Mouse (Mus musculus): Measurements from ENCODE around the gene Add3. TPM values are rescaled to one million over a fixed set of nuclear protein-coding genes. Genes with fewer than 3 reads are reported as not detected.

The Add3 gene
- total and polyA plus RNA-seq, 3 experiments, result 16.3 to 18.4 (median 16.4) TPM

DNA sequence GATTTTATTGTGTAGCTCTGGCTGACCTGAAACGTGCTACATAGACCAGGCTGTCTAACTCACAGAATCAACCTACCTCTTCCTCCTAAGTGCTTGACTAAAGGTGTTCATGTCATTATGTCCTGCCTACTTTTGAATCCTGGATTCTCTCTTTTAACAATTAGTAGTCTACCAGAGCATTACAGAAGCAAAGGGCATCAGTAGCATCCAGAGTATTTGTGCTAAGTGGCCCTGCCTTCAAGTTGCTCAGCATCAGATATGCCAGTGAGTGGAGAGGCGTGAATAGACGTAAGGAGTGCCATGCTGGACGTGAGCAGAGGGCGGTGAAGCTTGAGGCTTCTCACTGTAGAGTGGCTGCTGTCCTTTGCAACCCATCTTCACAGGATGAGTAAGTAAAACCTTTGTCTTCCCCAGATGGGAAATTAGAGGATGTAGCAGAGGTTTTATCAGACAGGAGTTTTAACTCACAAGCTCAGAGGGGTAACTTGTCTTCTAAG lies 48.5 kb downstream of the Add3 start:
- Histone ChIP-seq H3K9ac (ENCODE audit: insufficient read depth, low read depth) (no peak overlapping the region), H3K4me1 (ENCODE audit: control insufficient read depth in 1 of 2, insufficient read depth in 2 of 2) (peaks cover 6 to 46% of the 10 kb centered on the region in 2 experiments), H3K27ac (ENCODE audit: insufficient read depth, low read depth) (no peak overlapping the region), H3K9me3 (replicated peaks; ENCODE audit: low read length) (no peaks in the 10 kb centered on the region), H3K27me3 (replicated peaks) (no peaks in the 10 kb centered on the region), H3K4me2 (ENCODE audit: insufficient read depth, low read depth, poor library complexity, severe bottlenecking) (no peak overlapping the region), H3K36me3 (replicated peaks in 1 of 2; ENCODE audit: control insufficient read depth in 1 of 2, insufficient read depth in 1 of 2, low read length in 1 of 2) (no peaks in the 10 kb centered on the region), H3K4me3 (replicated peaks in 1 of 3; ENCODE audit: low read depth in 2 of 3, low read length in 2 of 3, poor library complexity in 1 of 3) (no peak overlapping the region), H3K79me2 (replicated peaks; ENCODE audit: control insufficient read depth, extremely low read depth, insufficient read depth, poor library complexity, severe bottlenecking) (no peaks in the 10 kb centered on the region)
- no peak for TF ChIP-seq ZNF384 (IDR thresholded peaks at IDR 0.05; ENCODE audit: low read depth, low read length)
- DNase-seq (ENCODE audit: extremely low read depth), result no peak
- in situ Hi-C loops (cut with MboI; ENCODE audit: low pct_ligation_motif_present, low pct_unique_long_range_greater_than_20kb, low sequenced_read_pairs) (no loop called here), dilution Hi-C loops (cut with MboI; ENCODE audit: extremely low pct_ligation_motif_present, extremely low pct_unique_long_range_greater_than_20kb, low sequenced_read_pairs) (no loop called here)

DNA sequence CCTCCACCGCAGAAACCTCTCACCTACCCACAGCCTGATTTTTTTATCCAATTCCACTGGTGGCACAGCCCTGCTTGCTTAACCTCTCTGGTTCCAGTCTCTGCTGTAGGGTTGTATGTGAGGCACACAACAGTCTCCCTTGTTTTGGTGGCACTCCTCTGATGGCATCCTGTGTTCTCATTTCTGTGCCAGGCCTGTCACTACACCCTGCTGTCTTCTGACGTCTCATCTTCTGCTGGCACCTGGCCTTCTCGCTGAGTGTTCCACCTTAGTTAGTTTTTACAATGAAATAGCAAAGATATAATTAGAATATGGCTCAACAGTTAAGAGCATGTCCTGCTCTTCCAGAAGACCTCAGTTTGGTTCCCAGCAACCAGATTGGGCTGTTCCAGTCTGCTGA lies 49.5 kb downstream of the Add3 start:
- Histone ChIP-seq H3K4me2 (ENCODE audit: insufficient read depth, low read depth, poor library complexity, severe bottlenecking) (no peak overlapping the region), H3K27ac (ENCODE audit: insufficient read depth, low read depth) (no peak overlapping the region), H3K36me3 (replicated peaks in 1 of 2; ENCODE audit: control insufficient read depth in 1 of 2, insufficient read depth in 1 of 2, low read length in 1 of 2) (no peaks in the 10 kb centered on the region), H3K27me3 (replicated peaks) (no peaks in the 10 kb centered on the region), H3K4me1 (ENCODE audit: control insufficient read depth in 1 of 2, insufficient read depth in 2 of 2) (peaks cover 6 to 55% of the 10 kb centered on the region in 2 experiments), H3K79me2 (replicated peaks; ENCODE audit: control insufficient read depth, extremely low read depth, insufficient read depth, poor library complexity, severe bottlenecking) (no peaks in the 10 kb centered on the region), H3K4me3 (replicated peaks in 1 of 3; ENCODE audit: low read depth in 2 of 3, low read length in 2 of 3, poor library complexity in 1 of 3) (no peak overlapping the region), H3K9me3 (replicated peaks; ENCODE audit: low read length) (no peaks in the 10 kb centered on the region), H3K9ac (ENCODE audit: insufficient read depth, low read depth) (no peak overlapping the region)
- dilution Hi-C loops (cut with MboI; ENCODE audit: extremely low pct_ligation_motif_present, extremely low pct_unique_long_range_greater_than_20kb, low sequenced_read_pairs) (no loop called here), in situ Hi-C loops (cut with MboI; ENCODE audit: low pct_ligation_motif_present, low pct_unique_long_range_greater_than_20kb, low sequenced_read_pairs) (no loop called here)
- TF ChIP-seq MAFK (IDR thresholded peaks at IDR 0.05; ENCODE audit: insufficient replicate concordance, low read length) (no peak), MAZ (IDR thresholded peaks at IDR 0.05; ENCODE audit: low read depth, low read length) (no peak), MEF2A (IDR thresholded peaks at IDR 0.05; ENCODE audit: borderline replicate concordance, low read depth, low read length) (no peak), CHD2 (IDR thresholded peaks at IDR 0.05; ENCODE audit: low read length) (no peak), CHD1 (IDR thresholded peaks at IDR 0.05; ENCODE audit: low read depth, low read length) (no peak), GABPA (IDR thresholded peaks at IDR 0.05; ENCODE audit: insufficient replicate concordance, low read depth, low read length) (no peak), CTCF (conservative IDR thresholded peaks at IDR 0.05 in 1 of 2, IDR thresholded peaks at IDR 0.05 in 1 of 2; ENCODE audit: low read depth in 2 of 2, low read length in 2 of 2) (no peak), JUND (conservative IDR thresholded peaks at IDR 0.05; ENCODE audit: low read depth, low read length) (no peak), ZNF384 (IDR thresholded peaks at IDR 0.05; ENCODE audit: low read depth, low read length) (no peak), USF2 (conservative IDR thresholded peaks at IDR 0.05; ENCODE audit: low read depth, low read length) (no peak), E2F4 (IDR thresholded peaks at IDR 0.05; ENCODE audit: insufficient replicate concordance, low read depth, low read length) (no peak)
- no peak for DNase-seq (ENCODE audit: extremely low read depth)

DNA sequence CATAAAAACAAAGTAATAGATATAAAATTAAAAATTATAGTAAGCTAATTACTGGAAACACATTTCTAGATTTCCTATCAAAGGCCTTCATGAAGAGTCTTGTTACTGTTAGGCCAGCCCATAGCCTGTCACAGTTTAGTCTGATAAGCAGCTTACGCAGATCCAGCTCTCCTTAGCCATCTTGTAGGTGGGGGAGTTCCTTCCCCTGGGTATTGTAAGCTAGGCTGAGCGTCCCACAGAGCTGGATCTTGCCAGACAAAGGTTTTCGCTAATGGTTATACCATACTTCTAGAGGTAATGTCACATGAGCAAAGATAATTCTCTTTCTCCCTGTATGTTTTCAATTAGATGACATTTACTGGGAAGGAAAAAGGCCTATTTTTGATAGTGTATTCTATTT lies 50.0 kb downstream of the Add3 start:
- Histone ChIP-seq H3K27ac (ENCODE audit: insufficient read depth, low read depth) (no peak overlapping the region), H3K4me1 (ENCODE audit: control insufficient read depth in 1 of 2, insufficient read depth in 2 of 2) (peaks cover 6 to 57% of the 10 kb centered on the region in 2 experiments), H3K27me3 (replicated peaks) (no peaks in the 10 kb centered on the region), H3K4me2 (ENCODE audit: insufficient read depth, low read depth, poor library complexity, severe bottlenecking) (no peak overlapping the region), H3K4me3 (replicated peaks in 1 of 3; ENCODE audit: low read depth in 2 of 3, low read length in 2 of 3, poor library complexity in 1 of 3) (no peak overlapping the region), H3K9me3 (replicated peaks; ENCODE audit: low read length) (no peaks in the 10 kb centered on the region), H3K36me3 (replicated peaks in 1 of 2; ENCODE audit: control insufficient read depth in 1 of 2, insufficient read depth in 1 of 2, low read length in 1 of 2) (no peaks in the 10 kb centered on the region), H3K9ac (ENCODE audit: insufficient read depth, low read depth) (no peak overlapping the region), H3K79me2 (replicated peaks; ENCODE audit: control insufficient read depth, extremely low read depth, insufficient read depth, poor library complexity, severe bottlenecking) (no peaks in the 10 kb centered on the region)
- TF ChIP-seq JUND (conservative IDR thresholded peaks at IDR 0.05; ENCODE audit: low read depth, low read length), result no peak
- TF ChIP-seq JUN (IDR thresholded peaks at IDR 0.05; ENCODE audit: insufficient read depth, low read depth, low read length), result no peak
- no peak for TF ChIP-seq RAD21 (IDR thresholded peaks at IDR 0.05; ENCODE audit: low read depth, low read length)
- no peak for TF ChIP-seq CHD2 (IDR thresholded peaks at IDR 0.05; ENCODE audit: low read length)
- TF ChIP-seq USF2 (conservative IDR thresholded peaks at IDR 0.05; ENCODE audit: low read depth, low read length), result no peak
- no peak for TF ChIP-seq BHLHE40 (IDR thresholded peaks at IDR 0.05; ENCODE audit: low read depth, low read length)
- no peak for TF ChIP-seq UBTF (IDR thresholded peaks at IDR 0.05; ENCODE audit: low read depth, low read length)
- no peak for TF ChIP-seq ZNF384 (IDR thresholded peaks at IDR 0.05; ENCODE audit: low read depth, low read length)
- TF ChIP-seq E2F4 (IDR thresholded peaks at IDR 0.05; ENCODE audit: insufficient replicate concordance, low read depth, low read length), result no peak
- no peak for TF ChIP-seq MAZ (IDR thresholded peaks at IDR 0.05; ENCODE audit: low read depth, low read length)
- TF ChIP-seq EP300 (IDR thresholded peaks at IDR 0.05; ENCODE audit: low read length), result no peak
- no peak for TF ChIP-seq MAX (IDR thresholded peaks at IDR 0.05; ENCODE audit: low read length)
- TF ChIP-seq ELF1 (IDR thresholded peaks at IDR 0.05; ENCODE audit: low read depth, low read length), result no peak
- no peak for TF ChIP-seq MAFK (IDR thresholded peaks at IDR 0.05; ENCODE audit: insufficient replicate concordance, low read length)
- no peak for TF ChIP-seq SMC3 (IDR thresholded peaks at IDR 0.05; ENCODE audit: low read depth, low read length)
- no peak for TF ChIP-seq NRF1 (IDR thresholded peaks at IDR 0.05; ENCODE audit: low read depth, low read length)
- TF ChIP-seq ZMIZ1 (IDR thresholded peaks at IDR 0.05; ENCODE audit: low read depth, low read length), result no peak
- TF ChIP-seq IRF4 (IDR thresholded peaks at IDR 0.05; ENCODE audit: low read depth, low read length), result no peak
- no peak for TF ChIP-seq POLR2A (IDR thresholded peaks at IDR 0.05; ENCODE audit: low read depth, low read length)
- in situ Hi-C loops (cut with MboI; ENCODE audit: low pct_ligation_motif_present, low pct_unique_long_range_greater_than_20kb, low sequenced_read_pairs) (no loop called here), dilution Hi-C loops (cut with MboI; ENCODE audit: extremely low pct_ligation_motif_present, extremely low pct_unique_long_range_greater_than_20kb, low sequenced_read_pairs) (no loop called here)
- DNase-seq (ENCODE audit: extremely low read depth), result no peak
